Mouse (Mus musculus) gastrocnemius, adult 18-20 months (tissue): ENCODE measurements around the gene Ppp1r3e. TPM values are rescaled to one million over a fixed set of nuclear protein-coding genes. Genes with fewer than 3 reads are reported as not detected.
A peak's percentile ranks its signal among the peaks of the same experiment; 100 is the strongest.

ENCODE experiments used
- DNase-seq: peaks from one replicate; pipeline ENCODE4 v3.0.0; 2021; ENCODE audit warnings: low spot score
- total RNA-seq, 2 experiments: library from RNA; stranded (reverse); gene quantifications; 2 replicates each; pipeline ENCODE4 v1.2.3; 2021

Ppp1r3e gene
- total RNA-seq, 2 experiments from 2014 or later, result 2.4 to 4.5 TPM

GRCm38 (mm10) chr14:54883154-54884021 lies 6.0 kb upstream of the Ppp1r3e start, which contains the start of the genes Bcl2l2 and Gm20521:
TSS of gene Bcl2l2 (plus strand) at chr14:54883377.
TSS of gene Gm20521 (plus strand) at chr14:54883441.
- DNase-seq, result peak; percentile 83

GRCm38 (mm10) chr14:54876539-54877047 lies 757 bp downstream of the Ppp1r3e start:
- DNase-seq, result peak; percentile 86

DNA sequence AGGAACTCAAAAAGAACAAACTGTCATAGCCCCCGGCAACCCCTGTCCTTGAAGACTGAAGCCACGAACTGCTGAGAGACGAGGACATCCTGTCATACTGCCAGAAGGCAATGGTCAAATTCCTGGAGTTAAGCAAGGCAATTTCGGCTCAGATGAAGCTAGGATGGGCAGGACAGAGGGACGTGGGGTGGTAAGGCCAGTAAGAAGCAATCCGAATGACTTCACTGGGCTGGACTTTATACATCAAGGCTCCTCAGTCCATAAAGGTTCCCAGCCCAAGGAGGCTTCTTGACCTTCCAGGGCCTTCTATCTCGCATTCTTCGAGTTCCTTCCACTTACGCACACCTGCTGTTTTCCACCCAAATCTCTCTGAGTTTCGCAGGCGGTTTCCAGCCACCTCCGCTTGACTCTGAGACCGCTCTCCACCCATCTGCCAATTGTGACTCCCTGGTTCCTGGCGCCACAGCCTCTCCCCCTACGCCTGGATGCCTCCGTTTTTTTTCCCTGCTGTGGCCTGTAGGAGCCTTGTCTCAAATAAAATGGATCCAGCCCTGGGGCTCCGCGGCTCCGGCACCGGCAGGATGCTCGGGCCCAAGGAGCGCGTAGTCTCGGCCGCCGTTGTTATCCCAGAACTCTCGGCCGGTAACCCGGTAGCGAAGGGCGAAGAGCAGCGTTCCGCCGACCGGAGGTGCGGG lies 1.4 kb downstream of the Ppp1r3e start:
- no peak for DNase-seq

- no peak for DNase-seq
Measured at GRCm38 (mm10) chr14:54874165-54874564, 3.2 kb downstream of the Ppp1r3e start.

DNA sequence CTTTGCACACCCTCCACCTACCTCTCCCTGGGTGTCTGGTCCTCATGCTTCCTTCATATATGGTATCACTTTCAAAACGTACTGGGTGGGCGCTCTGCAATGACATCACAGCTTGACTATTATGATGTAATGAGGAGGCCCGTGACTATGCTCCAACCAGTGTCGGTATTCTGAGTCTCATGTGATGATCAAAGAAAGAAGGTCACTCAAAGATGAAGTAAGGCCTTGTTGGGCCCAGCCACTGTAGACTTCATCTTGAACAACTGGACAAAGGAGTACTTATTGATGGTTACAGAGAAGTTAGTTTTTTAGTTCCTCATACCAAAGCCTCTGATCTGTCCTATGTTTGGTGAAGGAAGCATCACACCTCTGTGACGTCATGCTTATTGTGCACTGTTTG lies 6.5 kb downstream of the Ppp1r3e start, which contains the start of gene Homez:
TSS of gene Homez (minus strand) at position 101 of the 400 bp plus-strand sequence.
- no peak for DNase-seq

DNA sequence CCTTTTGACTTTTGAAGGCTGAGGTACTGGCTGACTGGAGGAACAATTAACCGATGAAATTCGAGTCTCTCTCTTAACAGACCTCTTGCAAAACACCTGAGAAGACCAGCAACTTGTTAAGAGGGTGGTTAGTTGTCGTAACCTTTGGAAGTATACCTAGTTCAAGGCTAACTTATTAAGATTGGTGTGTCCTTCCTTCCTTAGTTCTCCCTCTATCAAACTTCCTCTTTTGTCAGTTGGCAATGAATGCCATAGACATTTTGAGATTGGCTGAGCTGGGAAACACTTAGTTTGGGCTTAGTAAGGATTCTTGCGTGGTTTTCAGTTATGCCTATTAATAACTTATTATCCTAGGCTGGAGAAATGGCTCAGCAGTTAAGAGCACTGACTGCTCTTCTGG lies 9.3 kb downstream of the Ppp1r3e start:
- DNase-seq, result no peak

DNA sequence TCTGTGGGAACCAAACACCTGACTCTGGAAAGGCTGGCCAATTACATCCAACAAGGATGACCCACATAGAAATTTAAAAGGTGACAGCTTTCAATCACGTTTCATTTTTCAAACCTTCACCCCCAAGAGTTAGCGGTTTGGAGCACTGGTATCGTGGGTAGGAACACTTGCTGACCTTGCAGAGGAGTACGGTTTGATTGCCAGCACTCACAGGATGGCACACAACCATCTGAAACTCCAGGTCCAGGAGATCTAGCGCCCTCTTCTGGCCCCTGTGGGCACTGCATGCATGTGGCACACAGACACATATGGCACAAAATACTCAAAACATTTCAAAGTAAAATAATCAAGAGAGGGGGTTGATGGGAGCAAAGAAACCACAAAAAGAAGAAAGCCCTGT lies 10.4 kb downstream of the Ppp1r3e start:
- no peak for DNase-seq

GRCm38 (mm10) chr14:54866268-54866667 lies 11.1 kb downstream of the Ppp1r3e start:
- DNase-seq, result no peak

DNA sequence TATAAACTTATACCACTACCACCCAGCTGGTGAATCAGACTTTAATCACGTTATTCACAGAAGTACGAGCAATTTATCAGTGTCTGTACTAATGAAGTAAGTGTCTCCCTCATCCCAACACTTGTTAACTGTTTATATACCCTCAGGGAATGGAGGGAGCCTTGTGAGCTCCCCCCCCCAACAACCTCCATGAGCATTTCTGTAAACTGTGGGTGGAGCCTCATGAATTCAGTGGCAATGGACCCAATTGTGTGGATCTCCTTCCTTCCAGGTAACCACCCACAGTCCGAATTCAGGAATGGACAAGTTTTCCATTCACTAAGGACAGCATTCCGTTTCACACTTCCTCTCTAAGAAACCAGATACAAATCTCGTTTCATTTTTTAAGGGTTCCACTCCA lies 11.7 kb downstream of the Ppp1r3e start:
- no peak for DNase-seq

- no peak for DNase-seq
Measured at GRCm38 (mm10) chr14:54864313-54865036, 12.9 kb downstream of the Ppp1r3e start.

GRCm38 (mm10) chr14:54863501-54864312 lies 13.6 kb downstream of the Ppp1r3e start:
- DNase-seq, result peak; percentile 93

GRCm38 (mm10) chr14:54860511-54860910 lies 16.8 kb downstream of the Ppp1r3e start:
- DNase-seq, result peak; percentile 59

- no peak for DNase-seq
Measured at GRCm38 (mm10) chr14:54857891-54858290, 19.5 kb downstream of the Ppp1r3e start.

- DNase-seq, result no peak
Measured at GRCm38 (mm10) chr14:54856703-54857102, 20.6 kb downstream of the Ppp1r3e start.

- DNase-seq, result no peak
Measured at GRCm38 (mm10) chr14:54855726-54856125, 21.6 kb downstream of the Ppp1r3e start.

DNA sequence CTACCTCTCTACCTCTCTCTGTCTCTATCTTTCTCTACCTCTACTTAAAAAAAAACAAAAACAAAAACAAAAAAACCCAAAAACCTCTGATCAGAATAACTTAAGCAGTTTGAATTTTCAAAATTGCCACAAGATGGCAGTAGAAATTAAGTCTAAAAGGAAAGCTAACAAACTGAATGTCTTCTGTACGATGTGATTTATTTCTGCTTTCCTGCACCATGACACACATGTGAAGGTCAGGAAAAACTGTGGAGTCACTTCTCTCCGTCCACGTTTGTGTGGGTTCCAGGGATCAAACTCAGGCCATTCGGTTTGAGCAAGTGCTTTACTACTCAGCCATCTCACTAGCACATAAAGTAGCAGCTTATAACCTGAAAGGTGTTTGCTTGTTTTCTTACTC lies 33.9 kb downstream of the Ppp1r3e start:
- DNase-seq, result peak; percentile 16

GRCm38 (mm10) chr14:54823716-54824115 lies 53.6 kb downstream of the Ppp1r3e start:
- no peak for DNase-seq
